19 mouse cellular contexts compared by ENCODE assay signal in genomic region chr8:64238645-64239044, GRCm38 (mm10). TPM values are rescaled to one million over a fixed set of nuclear protein-coding genes. Genes with fewer than 3 reads are reported as not detected.
"Had no signal": no experiment of that assay in that cellular context is flagged by ENCODE, and none has a peak within 500 bp of the region (broad histone marks: within the 10 kb centered on the region; RNA-seq: fewer than 3 reads in every experiment).

No protein-coding gene starts in this region.

- H3K9me3 ChIP-seq: limb, embryonic 15.5 days; midbrain, embryonic 12.5 days; stomach, embryonic 15.5 days had no signal

- H3K4me2 ChIP-seq: limb, embryonic 15.5 days; liver, embryonic 11.5 days; lung, embryonic 14.5 days; midbrain, embryonic 12.5 days; stomach, embryonic 15.5 days had no signal

- H3K27me3 ChIP-seq: limb, embryonic 15.5 days; midbrain, embryonic 12.5 days; stomach, embryonic 15.5 days had no signal

- H3K4me3 ChIP-seq: layer of hippocampus, adult 2 months; limb, embryonic 15.5 days; midbrain, embryonic 12.5 days; stomach, embryonic 15.5 days had no signal

- ATAC-seq: liver, postnatal 0 days; lung, postnatal 0 days; midbrain, embryonic 16.5 days had no signal

- H3K4me1 ChIP-seq: limb, embryonic 15.5 days; midbrain, embryonic 12.5 days; stomach, embryonic 15.5 days had no signal

- H3K36me3 ChIP-seq: limb, embryonic 15.5 days; midbrain, embryonic 12.5 days; stomach, embryonic 15.5 days had no signal

- H3K27ac ChIP-seq: kidney, postnatal 0 days; layer of hippocampus, adult 2 months; limb, embryonic 15.5 days; liver, embryonic 14.5 days; macrophage; midbrain, embryonic 12.5 days; stomach, embryonic 15.5 days had no signal

- H3K9ac ChIP-seq: limb, embryonic 15.5 days; liver, embryonic 14.5 days; liver, postnatal 0 days; lung, embryonic 14.5 days; midbrain, embryonic 12.5 days; stomach, embryonic 15.5 days had no signal

- DNase-seq: kidney, adult 2 months; kidney, postnatal 25 days; layer of hippocampus, adult 9-11 months; liver, postnatal 0 days; lung, embryonic 14.5 days; right cerebral cortex, postnatal 25 days; spleen, adult 18-20 months; thymus, postnatal 25 days had no signal

RNA-seq across cellular contexts. Expression of gene Tll1, which starts 32.6 kb away (rescaled TPM):
- total RNA-seq: megakaryocyte, adult 5-6 weeks had no signal
- polyA plus RNA-seq: liver, postnatal 0 days; macrophage had no signal
